Mouse (Mus musculus): ENCODE data around the gene Arrdc5. TPM values are rescaled to one million over a fixed set of nuclear protein-coding genes. Genes with fewer than 3 reads are reported as not detected.
A peak's percentile ranks its signal among the peaks of the same experiment; 100 is the strongest.
"Not testable (repeated sequence)": the region's sequence is repeated elsewhere in the genome, so short reads cannot be mapped to it uniquely, and the experiment has no call there.

Gene Arrdc5
- polyA plus RNA-seq, 1 experiment from 2014 or later, result not detected

- no peak for ATAC-seq (ENCODE audit: low read depth)
- Histone ChIP-seq H3K27ac (ENCODE audit: low read depth, low read length) (no peak overlapping the region), H3K27me3 (ENCODE audit: control insufficient read depth, insufficient read depth, low read length) (no peaks in the 10 kb centered on the region), H3K36me3 (ENCODE audit: control insufficient read depth, insufficient read depth, low read length) (peaks cover 16% of the 10 kb centered on the region), H3K4me3 (ENCODE audit: low read depth, low read length) (no peak overlapping the region), H3K9ac (replicated peaks; ENCODE audit: low read depth, low read length) (no peak overlapping the region), H3K4me2 (ENCODE audit: low read depth, low read length) (no peak overlapping the region), H3K4me1 (ENCODE audit: control insufficient read depth, insufficient read depth, low read length) (peaks cover 9% of the 10 kb centered on the region; the same call in 1 of the 2 replicates), H3K9me3 (ENCODE audit: control insufficient read depth, low read length) (no peaks in the 10 kb centered on the region)
- WGBS, result 68% methylated on average over 3 of the region's 3 CpGs
Measured at GRCm38 (mm10) chr17:56266271-56266670, 33.8 kb downstream of the Arrdc5 start.

- no peak for ATAC-seq (ENCODE audit: low read depth)
- H3K27ac ChIP-seq (ENCODE audit: low read depth, low read length), result no peak overlapping the region
- H3K9ac ChIP-seq (replicated peaks; ENCODE audit: low read depth, low read length), result no peak overlapping the region
- H3K4me1 ChIP-seq (ENCODE audit: control insufficient read depth, insufficient read depth, low read length), result peaks cover 13% of the 10 kb centered on the region
- no peak overlapping the region for H3K4me3 ChIP-seq (ENCODE audit: low read depth, low read length)
- no peaks in the 10 kb centered on the region for H3K27me3 ChIP-seq (ENCODE audit: control insufficient read depth, insufficient read depth, low read length)
- H3K36me3 ChIP-seq (ENCODE audit: control insufficient read depth, insufficient read depth, low read length), result peaks cover 17% of the 10 kb centered on the region
- 78% methylated on average over 3 of the region's 3 CpGs for WGBS
- H3K4me2 ChIP-seq (ENCODE audit: low read depth, low read length), result no peak overlapping the region
- H3K9me3 ChIP-seq (ENCODE audit: control insufficient read depth, low read length), result no peaks in the 10 kb centered on the region
Measured at GRCm38 (mm10) chr17:56265869-56266268, 34.2 kb downstream of the Arrdc5 start.

DNA sequence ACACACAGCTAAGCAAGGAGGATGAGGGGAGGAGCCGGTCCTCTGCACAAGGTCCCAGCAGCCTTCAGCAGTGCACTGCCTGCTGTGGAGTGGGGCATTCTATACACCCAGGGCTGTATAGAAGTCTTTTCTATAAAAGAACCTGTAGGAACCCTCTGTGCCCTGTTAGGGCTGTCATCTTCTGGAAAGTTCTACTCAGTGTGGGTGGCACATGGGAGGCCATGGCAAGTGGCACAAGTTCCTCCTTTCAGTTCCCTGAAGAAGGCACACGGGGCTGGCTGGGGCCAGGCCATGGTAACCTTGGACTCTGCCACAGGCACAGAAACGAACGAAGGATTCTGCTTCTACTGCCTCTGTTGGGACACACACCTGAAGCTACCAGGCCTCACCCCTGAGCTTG, 35.1 kb downstream of the Arrdc5 start:
- no peak overlapping the region for H3K27ac ChIP-seq (ENCODE audit: low read depth, low read length)
- H3K9me3 ChIP-seq (ENCODE audit: control insufficient read depth, low read length), result no peaks in the 10 kb centered on the region
- ATAC-seq (ENCODE audit: low read depth), result no peak
- no peak overlapping the region for H3K4me3 ChIP-seq (ENCODE audit: low read depth, low read length)
- no peak overlapping the region for H3K9ac ChIP-seq (replicated peaks; ENCODE audit: low read depth, low read length)
- peaks cover 18% of the 10 kb centered on the region for H3K36me3 ChIP-seq (ENCODE audit: control insufficient read depth, insufficient read depth, low read length)
- no peaks in the 10 kb centered on the region for H3K27me3 ChIP-seq (ENCODE audit: control insufficient read depth, insufficient read depth, low read length)
- peaks cover 22% of the 10 kb centered on the region for H3K4me1 ChIP-seq (ENCODE audit: control insufficient read depth, insufficient read depth, low read length)
- H3K4me2 ChIP-seq (ENCODE audit: low read depth, low read length), result no peak overlapping the region
- 96% methylated on average over 4 of the region's 4 CpGs for WGBS

DNA sequence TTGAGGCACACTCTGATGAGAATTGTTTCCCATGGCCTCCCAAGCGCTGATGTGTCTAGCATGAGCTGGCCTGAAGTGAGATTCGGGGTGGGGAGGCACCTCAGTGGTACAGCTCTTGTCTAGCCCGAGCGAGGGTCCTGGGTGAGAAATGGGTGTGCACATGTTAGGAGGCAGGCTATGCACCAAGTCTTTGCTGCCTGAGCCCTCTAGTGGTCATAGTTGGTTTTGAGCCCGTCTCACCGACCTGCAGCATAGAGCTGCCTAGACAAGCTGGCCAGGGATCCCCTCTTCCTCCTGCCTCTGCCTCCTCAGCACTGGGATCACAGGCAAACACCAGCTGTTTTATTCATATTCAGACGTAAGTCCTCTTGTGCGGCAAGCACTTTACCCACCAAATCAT, 36.1 kb downstream of the Arrdc5 start:
- Histone ChIP-seq H3K27me3 (ENCODE audit: control insufficient read depth, insufficient read depth, low read length) (no peaks in the 10 kb centered on the region), H3K4me1 (ENCODE audit: control insufficient read depth, insufficient read depth, low read length) (peaks cover 29% of the 10 kb centered on the region), H3K27ac (ENCODE audit: low read depth, low read length) (no peak overlapping the region), H3K9ac (replicated peaks; ENCODE audit: low read depth, low read length) (no peak overlapping the region), H3K4me3 (ENCODE audit: low read depth, low read length) (no peak overlapping the region), H3K4me2 (ENCODE audit: low read depth, low read length) (no peak overlapping the region), H3K36me3 (ENCODE audit: control insufficient read depth, insufficient read depth, low read length) (peaks cover 26% of the 10 kb centered on the region), H3K9me3 (ENCODE audit: control insufficient read depth, low read length) (no peaks in the 10 kb centered on the region)
- 22% methylated on average over 8 of the region's 8 CpGs for WGBS
- ATAC-seq (ENCODE audit: low read depth), result peak; percentile 76

DNA sequence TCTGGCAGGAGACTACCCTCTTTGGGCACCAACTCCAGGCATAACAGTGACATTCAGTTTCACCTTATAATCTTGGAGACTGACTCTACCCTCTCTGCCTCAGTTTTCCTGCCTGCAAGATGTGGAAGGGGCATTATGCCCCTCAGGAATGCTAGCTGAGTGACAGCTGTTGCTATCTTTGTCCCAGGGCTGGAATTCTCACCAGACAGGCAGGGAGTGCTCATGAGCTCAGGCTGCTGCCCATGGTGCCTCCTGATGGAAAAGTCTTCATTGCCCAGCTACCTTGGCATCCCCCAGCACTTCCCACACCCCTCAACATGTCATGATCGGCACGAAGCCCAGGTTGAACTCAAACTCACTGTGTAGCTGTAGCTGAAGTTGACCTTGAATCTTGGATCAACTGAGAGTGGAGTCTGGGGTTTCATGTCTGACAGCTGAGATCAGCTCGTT, 37.4 kb downstream of the Arrdc5 start:
- Histone ChIP-seq H3K9me3 (ENCODE audit: control insufficient read depth, low read length) (no peaks in the 10 kb centered on the region), H3K27me3 (ENCODE audit: control insufficient read depth, insufficient read depth, low read length) (no peaks in the 10 kb centered on the region), H3K4me2 (ENCODE audit: low read depth, low read length) (no peak overlapping the region), H3K36me3 (ENCODE audit: control insufficient read depth, insufficient read depth, low read length) (peaks cover 28% of the 10 kb centered on the region), H3K9ac (replicated peaks; ENCODE audit: low read depth, low read length) (no peak overlapping the region), H3K4me3 (ENCODE audit: low read depth, low read length) (no peak overlapping the region), H3K27ac (ENCODE audit: low read depth, low read length) (no peak overlapping the region), H3K4me1 (ENCODE audit: control insufficient read depth, insufficient read depth, low read length) (peaks cover 34% of the 10 kb centered on the region)
- no peak for ATAC-seq (ENCODE audit: low read depth)
- 94% methylated on average over 3 of the region's 3 CpGs for WGBS

DNA sequence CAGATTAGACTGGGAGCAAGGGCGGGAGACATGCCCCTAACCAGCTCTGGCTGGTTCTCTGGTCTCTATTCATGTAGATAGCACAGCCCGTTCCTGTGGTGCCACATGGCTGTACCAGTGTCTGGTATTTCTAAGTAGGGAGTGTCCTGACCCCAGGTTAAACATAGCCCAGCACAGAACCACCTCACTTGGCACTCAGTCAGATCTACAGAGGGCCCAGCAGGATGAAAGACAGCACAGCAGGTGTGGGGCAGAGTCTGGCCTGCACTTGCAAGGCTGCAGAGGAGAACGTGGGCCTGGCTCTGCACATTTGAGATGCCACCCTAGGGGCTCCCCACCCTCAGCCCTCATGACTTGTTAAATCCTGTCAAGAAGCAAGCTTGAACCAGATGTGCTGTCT, 38.9 kb downstream of the Arrdc5 start:
- Histone ChIP-seq H3K36me3 (ENCODE audit: control insufficient read depth, insufficient read depth, low read length) (peaks cover 28% of the 10 kb centered on the region), H3K27me3 (ENCODE audit: control insufficient read depth, insufficient read depth, low read length) (no peaks in the 10 kb centered on the region), H3K9ac (replicated peaks; ENCODE audit: low read depth, low read length) (no peak overlapping the region), H3K4me1 (ENCODE audit: control insufficient read depth, insufficient read depth, low read length) (peaks cover 37% of the 10 kb centered on the region), H3K27ac (ENCODE audit: low read depth, low read length) (no peak overlapping the region), H3K4me3 (ENCODE audit: low read depth, low read length) (no peak overlapping the region), H3K4me2 (ENCODE audit: low read depth, low read length) (no peak overlapping the region), H3K9me3 (ENCODE audit: control insufficient read depth, low read length) (no peaks in the 10 kb centered on the region)
- no peak for ATAC-seq (ENCODE audit: low read depth)
- 75% methylated on average over 3 of the region's 3 CpGs for WGBS

DNA sequence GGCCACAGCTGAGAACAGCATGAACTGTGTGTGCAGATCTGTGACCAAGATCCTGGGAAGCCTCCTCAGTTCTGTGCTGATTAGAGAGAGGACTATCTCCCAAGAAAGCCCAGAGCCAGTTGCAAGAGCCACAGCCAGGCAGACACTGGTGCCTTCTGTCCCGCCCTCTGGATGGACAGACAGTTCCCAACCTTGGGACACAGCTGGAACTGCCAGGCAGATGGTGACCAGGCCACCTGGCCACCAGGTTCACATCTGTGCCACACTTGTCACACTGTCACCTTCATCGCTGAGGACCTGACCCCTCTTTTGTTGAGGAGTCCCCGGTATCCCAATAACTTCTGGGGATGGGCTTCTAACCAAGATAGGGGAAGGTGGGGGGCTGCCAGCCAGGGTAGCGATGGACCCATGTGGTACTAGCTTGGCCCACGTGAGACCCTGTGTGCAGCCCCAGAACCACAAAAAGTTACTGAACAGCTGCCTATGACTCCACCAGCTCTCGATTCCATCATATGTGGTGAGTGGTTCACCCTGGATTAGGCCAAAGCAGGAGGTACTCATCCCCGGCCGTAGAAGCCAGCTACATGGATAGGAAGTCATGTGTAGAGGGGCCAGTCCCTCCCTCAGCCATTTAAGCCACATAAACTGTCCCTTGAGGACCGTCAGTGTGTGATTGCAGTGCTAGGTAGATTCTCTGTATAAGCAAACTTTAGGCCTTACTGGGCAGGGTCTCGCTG, 40.6 kb downstream of the Arrdc5 start:
- 92% methylated on average over 10 of the region's 10 CpGs for WGBS
- no peaks in the 10 kb centered on the region for H3K27me3 ChIP-seq (ENCODE audit: control insufficient read depth, insufficient read depth, low read length)
- no peak for ATAC-seq (ENCODE audit: low read depth)
- peaks cover 41% of the 10 kb centered on the region for H3K4me1 ChIP-seq (ENCODE audit: control insufficient read depth, insufficient read depth, low read length)
- no peak overlapping the region for H3K9ac ChIP-seq (replicated peaks; ENCODE audit: low read depth, low read length)
- no peak overlapping the region; the same call in 1 of the 2 replicates for H3K4me2 ChIP-seq (ENCODE audit: low read depth, low read length)
- H3K9me3 ChIP-seq (ENCODE audit: control insufficient read depth, low read length), result no peaks in the 10 kb centered on the region
- no peak overlapping the region for H3K4me3 ChIP-seq (ENCODE audit: low read depth, low read length)
- peaks cover 28% of the 10 kb centered on the region for H3K36me3 ChIP-seq (ENCODE audit: control insufficient read depth, insufficient read depth, low read length)
- no peak overlapping the region for H3K27ac ChIP-seq (ENCODE audit: low read depth, low read length)

- H3K4me2 ChIP-seq (ENCODE audit: low read depth, low read length); H3K9ac ChIP-seq (replicated peaks; ENCODE audit: low read depth, low read length); H3K9me3 ChIP-seq (ENCODE audit: control insufficient read depth, low read length); H3K27me3 ChIP-seq (ENCODE audit: control insufficient read depth, insufficient read depth, low read length); H3K4me3 ChIP-seq (ENCODE audit: low read depth, low read length); H3K27ac ChIP-seq (ENCODE audit: low read depth, low read length); ATAC-seq (ENCODE audit: low read depth): not testable (repeated sequence)
- WGBS, result 74% methylated on average over 2 of the region's 2 CpGs
- Histone ChIP-seq H3K36me3 (ENCODE audit: control insufficient read depth, insufficient read depth, low read length) (peaks cover 28% of the 10 kb centered on the region), H3K4me1 (ENCODE audit: control insufficient read depth, insufficient read depth, low read length) (peaks cover 38% of the 10 kb centered on the region)
Measured at GRCm38 (mm10) chr17:56258812-56259211, 41.3 kb downstream of the Arrdc5 start.

GRCm38 (mm10) chr17:56258269-56258668, 41.8 kb downstream of the Arrdc5 start:
- Histone ChIP-seq H3K4me1 (ENCODE audit: control insufficient read depth, insufficient read depth, low read length) (peaks cover 38% of the 10 kb centered on the region), H3K36me3 (ENCODE audit: control insufficient read depth, insufficient read depth, low read length) (peaks cover 27% of the 10 kb centered on the region)
- H3K27ac ChIP-seq (ENCODE audit: low read depth, low read length); H3K9ac ChIP-seq (replicated peaks; ENCODE audit: low read depth, low read length); H3K9me3 ChIP-seq (ENCODE audit: control insufficient read depth, low read length); H3K4me2 ChIP-seq (ENCODE audit: low read depth, low read length); H3K4me3 ChIP-seq (ENCODE audit: low read depth, low read length); ATAC-seq (ENCODE audit: low read depth); H3K27me3 ChIP-seq (ENCODE audit: control insufficient read depth, insufficient read depth, low read length): not testable (repeated sequence)
- 95% methylated on average over 19 of the region's 19 CpGs for WGBS

Measured in neural tube, embryonic 14.5 days (tissue).